Mouse (Mus musculus): ENCODE results near the gene Aldh1a3. TPM values are rescaled to one million over a fixed set of nuclear protein-coding genes. Genes with fewer than 3 reads are reported as not detected.

Aldh1a3 gene
- polyA plus RNA-seq (2014; fragmentation: Illumina TruSeq; extraction: RNeasy Lipid Tissue Mini Kit (QIAGEN cat#74804); ENCODE audit: low read depth, low replicate concordance) = 10.9 TPM

GRCm38 (mm10) chr7:66427437-66428161 lies at the start of gene Aldh1a3:
Gene Aldh1a3, minus strand, starts transcription at chr7:66427517.

DNA sequence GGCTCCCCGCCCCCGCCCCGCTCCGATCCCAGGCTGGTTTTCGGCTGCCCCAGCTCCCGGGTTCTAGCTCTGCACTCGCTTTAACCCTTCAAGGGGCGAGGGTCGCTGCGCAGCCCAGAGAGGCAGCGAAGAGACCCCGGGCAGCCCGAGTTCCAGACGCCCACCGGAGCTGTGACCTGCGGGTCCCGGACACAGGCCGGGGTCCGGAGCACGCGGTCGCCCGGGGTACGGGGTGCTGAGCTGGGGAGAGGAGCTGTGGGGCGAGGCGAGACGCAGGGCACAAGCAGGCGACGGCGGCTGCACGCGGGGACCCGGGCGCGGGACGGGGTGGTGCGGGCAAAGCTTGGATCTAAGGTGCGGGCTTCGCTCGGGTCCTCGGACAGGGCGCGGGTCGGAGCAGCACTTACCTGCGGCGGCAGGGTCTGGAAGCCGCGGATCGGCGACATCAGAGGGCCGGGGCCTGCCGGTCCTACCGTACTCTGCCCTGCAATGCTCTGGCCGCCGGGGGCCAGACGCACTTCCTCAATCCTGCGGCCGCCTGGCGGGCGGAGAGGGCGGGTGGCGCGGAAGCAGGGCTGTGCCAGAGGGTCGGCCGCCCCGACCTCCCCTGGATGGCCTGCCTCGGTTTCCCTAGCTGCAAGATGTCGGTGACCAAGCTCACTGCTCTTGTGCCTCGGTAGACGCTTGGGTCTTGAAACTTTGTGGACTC lies 39.4 kb downstream of the Aldh1a3 start, which contains the start of gene Lrrk1:
Gene Lrrk1, minus strand, starts transcription at position 538 of the 709 bp plus-strand sequence.

DNA sequence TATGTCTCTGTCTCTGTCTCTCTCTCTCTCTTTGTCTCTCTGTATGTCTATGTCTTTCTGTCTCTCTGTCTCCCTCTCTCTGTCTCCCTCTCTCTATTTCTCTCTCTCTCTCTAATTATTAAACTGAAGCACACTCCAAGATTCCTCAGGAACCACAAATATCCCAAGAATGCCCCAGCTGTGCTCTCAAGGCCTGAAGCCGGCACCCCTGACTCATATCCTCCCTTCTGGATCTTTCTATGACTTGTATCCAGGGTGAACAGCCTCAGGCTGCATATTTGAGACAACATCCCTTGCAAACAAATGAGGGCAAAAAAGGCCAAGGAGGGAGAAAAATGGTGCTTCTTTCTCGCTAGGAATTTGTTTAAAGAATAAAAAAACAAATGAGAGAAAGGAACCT lies 61.4 kb downstream of the Aldh1a3 start, which contains the start of gene Gm10974:
Gene Gm10974, plus strand, starts transcription at position 2 of the 400 bp plus-strand sequence.

Other genes starting within 250 kb of the Aldh1a3 start
- not detected for gene Gm10974, start 61.6 kb downstream of the Aldh1a3 start, polyA plus RNA-seq (2014; fragmentation: Illumina TruSeq; extraction: RNeasy Lipid Tissue Mini Kit (QIAGEN cat#74804); ENCODE audit: low read depth, low replicate concordance)
- 14.8 TPM for gene Lrrk1, start 39.2 kb downstream of the Aldh1a3 start, polyA plus RNA-seq (2014; fragmentation: Illumina TruSeq; extraction: RNeasy Lipid Tissue Mini Kit (QIAGEN cat#74804); ENCODE audit: low read depth, low replicate concordance)

Data from adipose tissue, adult 10 weeks (tissue).